Mouse (Mus musculus) Patski (cell line): ENCODE data around the gene Ldb3. TPM values are rescaled to one million over a fixed set of nuclear protein-coding genes. Genes with fewer than 3 reads are reported as not detected.

ENCODE experiments used
- ATAC-seq: fragments of 100-300 bp; one replicate; pipeline ENCODE4 v1.8.0; 2021
- CTCF ChIA-PET: fragments of 350-600 bp; sonication (Branson Sonifier 250); formaldehyde crosslinking; loops from one replicate; lab custom pipeline; 2022; ENCODE audit warnings: inconsistent platforms; lab: Charles Lee
- POLR2A ChIA-PET: fragments of 350-600 bp; sonication (Branson Sonifier 250); formaldehyde crosslinking; loops from one replicate; lab custom pipeline; 2022; ENCODE audit warnings: antibody characterized with exemption, inconsistent platforms; lab: Charles Lee
- DNase-seq: peaks from one replicate; pipeline ENCODE4 v3.0.0-alpha.2; 2011; ENCODE audit warnings: low read depth, low spot score
- H3K27me3 ChIP-seq: fragments of 371-371 bp; one replicate; pipeline ENCODE4 v1.5.1; 2021
- CTCF ChIP-seq: fragments of 100-300 bp; IDR thresholded peaks from one replicate; pipeline ENCODE4 v1.5.1; 2021
- in situ Hi-C: fragments of 300-500 bp; cut with MboI; formaldehyde crosslinking; loops from 3 replicates; pipeline ENCODE4 v1.11.1; 2018; ENCODE audit warnings: low pct_unique_long_range_greater_than_20kb, mixed read lengths
- polyA plus RNA-seq: library from polyadenylated mRNA; unstranded; gene quantifications from one replicate; pipeline ENCODE4 v1.2.3, GENCODE M21; 2021

Ldb3 gene
- polyA plus RNA-seq, 1 experiment from 2014 or later, result 0.46 TPM

DNA sequence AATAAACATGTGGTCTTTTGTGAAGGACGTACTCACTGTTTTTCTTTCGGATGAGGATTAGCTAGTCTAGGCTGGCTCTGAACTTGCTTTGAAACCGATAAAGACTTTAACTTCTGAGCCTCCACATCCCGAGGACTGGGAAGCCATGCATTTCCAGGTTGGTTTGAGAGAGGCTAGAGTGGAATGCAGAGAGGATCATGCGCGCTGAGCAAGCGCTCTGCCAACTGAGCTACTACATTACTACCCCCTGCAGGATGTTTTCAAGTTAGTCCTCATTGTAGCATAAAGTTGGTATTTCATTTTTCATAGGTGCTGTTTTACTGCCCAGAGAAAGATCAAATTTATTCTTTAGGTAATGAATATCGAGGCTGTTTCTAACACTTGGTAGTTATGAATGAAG is 102.3 kb downstream of the Ldb3 start:
- peak; percentile 7 for TF ChIP-seq CTCF
- no peaks in the 10 kb centered on the region for H3K27me3 ChIP-seq
- POLR2A ChIA-PET, result no interaction called here
- in situ Hi-C loops, result no loop called here
- CTCF ChIA-PET, result interaction anchor here (0.9 kb wide), 1 partner anchor 61 kb away, joined by 3 read pairs; no protein-coding TSS in a partner anchor
- ATAC-seq (no peak), DNase-seq (no peak)

DNA sequence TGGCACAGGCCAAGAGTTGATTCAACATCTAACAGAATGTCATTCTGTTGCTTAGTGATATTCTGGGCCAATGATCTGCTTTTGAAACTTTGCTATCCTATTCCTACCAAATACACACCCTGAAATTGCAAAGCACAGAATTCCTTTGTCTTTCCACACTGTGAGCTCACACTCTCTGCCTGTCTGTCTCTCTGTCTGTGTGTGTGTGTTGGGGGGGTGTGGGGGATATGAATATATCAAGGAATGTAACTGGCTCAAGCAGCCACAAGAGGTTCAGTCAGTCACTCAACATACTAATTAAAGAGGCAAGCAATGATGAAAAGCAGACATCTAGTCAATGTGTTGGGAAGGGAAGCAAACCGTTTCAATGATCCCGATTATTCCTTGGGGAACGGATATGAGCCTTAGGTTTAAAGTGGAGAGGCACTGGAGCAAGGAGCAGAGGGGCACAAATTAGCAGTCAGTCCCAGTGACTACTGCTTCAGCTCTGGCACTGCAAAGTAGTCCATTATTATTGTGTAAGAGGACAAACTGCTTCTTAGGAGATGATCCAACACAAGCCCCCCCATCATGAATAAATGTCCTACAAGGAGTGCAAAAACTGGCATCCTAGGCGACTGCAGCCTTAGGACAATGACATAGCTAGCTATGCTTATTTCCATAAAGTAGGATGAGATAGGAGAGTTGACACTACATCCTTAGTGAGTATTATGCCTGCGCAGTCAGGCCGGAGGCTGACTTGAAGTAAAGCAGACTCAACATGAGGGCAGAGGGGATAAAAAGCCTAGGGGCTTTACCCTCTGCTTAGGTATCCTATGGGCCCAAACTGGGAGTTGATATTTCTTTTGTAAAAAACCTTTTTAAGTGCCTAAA is 104.8 kb downstream of the Ldb3 start:
- in situ Hi-C loops, result no loop called here
- H3K27me3 ChIP-seq, result no peaks in the 10 kb centered on the region
- TF ChIP-seq CTCF, result no peak
- ChIA-PET CTCF (interaction anchor here (1.1 to 1.7 kb wide), 2 partner anchors 9 to 11 kb away, joined by 3 to 4 read pairs; no protein-coding TSS in a partner anchor), POLR2A (no interaction called here)
- DNase-seq (no peak), ATAC-seq (no peak)

Other genes starting within 250 kb of the Ldb3 start
- not detected for gene Fam25c, start 233.2 kb downstream of the Ldb3 start, polyA plus RNA-seq
- not detected for gene Sncg, start 213.9 kb downstream of the Ldb3 start, polyA plus RNA-seq
- gene Mmrn2, start 213.2 kb downstream of the Ldb3 start, polyA plus RNA-seq, result 0.04 TPM
- gene Bmpr1a, start 85.3 kb downstream of the Ldb3 start, polyA plus RNA-seq, result 53.2 TPM
- not detected for gene 9230112D13Rik, start 65.9 kb downstream of the Ldb3 start, polyA plus RNA-seq
- gene Opn4, start 11.5 kb upstream of the Ldb3 start, polyA plus RNA-seq, result not detected
- 66.3 TPM for gene Wapl, start 85.2 kb upstream of the Ldb3 start, polyA plus RNA-seq
- not detected for gene Grid1, start 231.4 kb upstream of the Ldb3 start, polyA plus RNA-seq